Mouse (Mus musculus) limb, embryonic 11.5 days (tissue): ENCODE measurements at regions not wholly inside any gene's neighbourhood (a gene's known extent, or its start where the extent isn't known, plus 50 kb on each side); places are given as distances from the start of the nearest gene placed in this dataset.

Source experiments
- ATAC-seq: fragments of 200-750 bp; cut with Nextera tagmentation; 2 replicates; pipeline ENCODE4 v1.8.0; 2017; ENCODE audit warnings: low read depth; ENCODE audit not compliant: insufficient number of reproducible peaks, low FRiP score, low TSS enrichment
- DNase-seq: peaks from one replicate; pipeline ENCODE4 v3.0.0-alpha.2; 2015; ENCODE audit warnings: low spot score
- H3K27ac ChIP-seq: fragments of 300-500 bp; sonication (generic); replicated peaks from 2 replicates; pipeline ENCODE4 v1.5.1; 2014; ENCODE audit warnings: low read depth, mild to moderate bottlenecking, low read length
- H3K27me3 ChIP-seq: fragments of 300-500 bp; sonication (generic); 2 replicates; pipeline ENCODE4 v1.6.1; 2014; ENCODE audit warnings: mild to moderate bottlenecking, low read length, mixed read lengths; ENCODE audit not compliant: control insufficient read depth, insufficient read depth
- H3K36me3 ChIP-seq: fragments of 300-500 bp; sonication (generic); 2 replicates; pipeline ENCODE4 v1.6.1; 2014; ENCODE audit warnings: mild to moderate bottlenecking, low read length, moderate library complexity, mixed read lengths; ENCODE audit not compliant: control insufficient read depth, insufficient read depth
- H3K4me1 ChIP-seq: fragments of 300-500 bp; sonication (generic); 2 replicates; pipeline ENCODE4 v1.6.1; 2014; ENCODE audit warnings: low read length, mixed read lengths; ENCODE audit not compliant: control insufficient read depth, insufficient read depth
- H3K4me2 ChIP-seq: fragments of 300-500 bp; sonication (generic); 2 replicates; pipeline ENCODE4 v1.6.1; 2014; ENCODE audit warnings: low read depth, mild to moderate bottlenecking, moderate library complexity; ENCODE audit not compliant: severe bottlenecking
- H3K4me3 ChIP-seq: fragments of 300-500 bp; sonication (generic); 2 replicates; pipeline ENCODE4 v1.5.1; 2014; ENCODE audit warnings: low read depth, low read length
- H3K9ac ChIP-seq: fragments of 300-500 bp; sonication (generic); 2 replicates; pipeline ENCODE4 v1.6.1; 2014; ENCODE audit warnings: mild to moderate bottlenecking, low read length
- H3K9me3 ChIP-seq: fragments of 300-500 bp; sonication (generic); 2 replicates; pipeline ENCODE4 v1.6.1; 2016; ENCODE audit warnings: low read length; ENCODE audit not compliant: control insufficient read depth
- WGBS: fragments of 180-500 bp; shearing (Covaris S2); extraction: QIAGEN DNeasy Blood & Tissue Kit; methylation state at CpG from one replicate; pipeline ENCODE4 v1.1.7; 2014; 5-methylcytosine and 5-hydroxymethylcytosine counted together

DNA sequence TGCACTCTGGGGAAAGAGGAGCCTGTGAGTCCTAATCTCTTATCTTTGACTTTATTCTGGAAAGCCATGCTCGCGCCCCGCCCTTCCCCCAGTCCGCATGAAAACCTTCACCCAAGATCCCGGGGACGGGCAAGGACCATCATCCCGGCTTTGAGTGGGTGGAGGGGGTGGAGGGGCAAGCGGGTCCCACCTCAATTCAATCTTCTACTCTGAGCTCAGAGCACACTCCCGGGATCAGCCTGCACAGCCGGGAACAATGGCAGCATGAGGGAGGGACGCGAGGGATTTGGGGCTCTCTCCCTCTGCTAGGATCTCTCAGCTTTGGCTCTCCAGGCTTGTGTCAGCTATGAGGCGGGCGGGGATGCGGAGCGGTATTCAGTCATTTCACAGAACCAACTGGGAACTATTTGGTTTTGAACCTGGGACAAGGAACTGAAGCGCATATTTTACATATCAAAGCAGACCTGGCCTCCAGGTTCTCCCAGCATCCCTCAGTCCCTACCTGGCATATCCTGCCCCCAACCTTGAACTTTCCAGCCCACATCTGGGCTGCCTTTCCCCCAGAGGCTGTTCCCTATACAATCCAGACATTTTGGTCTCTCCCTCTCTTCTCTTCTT, 537.2 kb downstream of the Med13l start:
- Histone ChIP-seq H3K9ac (peak overlapping the region; percentile 3; the same call in 1 of the 2 replicates), H3K4me2 (peak overlapping the region; percentile 27; the same call in 1 of the 2 replicates), H3K27ac (no peak overlapping the region), H3K27me3 (peaks cover 4% of the 10 kb centered on the region; the same call in 1 of the 2 replicates), H3K9me3 (no peaks in the 10 kb centered on the region), H3K36me3 (no peaks in the 10 kb centered on the region), H3K4me1 (0 out of 2 replicates have a peak, but pooled peaks cover 4% of the 10 kb centered on the region), H3K4me3 (no peak overlapping the region)
- WGBS = 4% methylated on average over 17 of the region's 17 CpGs
- DNase-seq = peak; percentile 39
- ATAC-seq = no peak

DNA sequence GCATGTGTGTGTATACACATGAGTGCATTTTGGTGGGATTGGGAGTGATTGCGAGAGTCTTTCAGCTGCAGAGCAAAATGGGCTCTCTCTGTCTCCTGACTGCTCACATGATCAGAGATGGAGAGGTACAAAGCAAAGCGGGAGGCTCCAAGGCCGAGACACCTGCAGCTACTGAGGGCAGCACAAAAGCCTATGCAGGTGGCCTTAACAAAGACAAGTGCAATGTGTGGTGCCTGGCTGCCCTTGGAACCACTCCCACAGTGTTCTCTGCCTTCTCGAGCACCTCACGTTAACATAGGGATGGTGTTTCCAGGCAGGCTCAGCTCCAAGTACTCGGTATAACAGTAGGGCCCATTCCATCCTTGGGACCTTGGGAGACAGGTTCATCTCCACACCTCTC, 539.3 kb downstream of the Med13l start:
- no peak overlapping the region for H3K9ac ChIP-seq
- 0 out of 2 replicates have a peak, but pooled peaks cover 4% of the 10 kb centered on the region for H3K4me1 ChIP-seq
- H3K27me3 ChIP-seq = peaks cover 4% of the 10 kb centered on the region; the same call in 1 of the 2 replicates
- ATAC-seq (no peak), DNase-seq (no peak)
- H3K27ac ChIP-seq = no peak overlapping the region
- H3K9me3 ChIP-seq = no peaks in the 10 kb centered on the region
- H3K4me3 ChIP-seq = no peak overlapping the region
- H3K36me3 ChIP-seq = no peaks in the 10 kb centered on the region
- H3K4me2 ChIP-seq = no peak overlapping the region
- 78% methylated on average over 6 of the region's 6 CpGs for WGBS

DNA sequence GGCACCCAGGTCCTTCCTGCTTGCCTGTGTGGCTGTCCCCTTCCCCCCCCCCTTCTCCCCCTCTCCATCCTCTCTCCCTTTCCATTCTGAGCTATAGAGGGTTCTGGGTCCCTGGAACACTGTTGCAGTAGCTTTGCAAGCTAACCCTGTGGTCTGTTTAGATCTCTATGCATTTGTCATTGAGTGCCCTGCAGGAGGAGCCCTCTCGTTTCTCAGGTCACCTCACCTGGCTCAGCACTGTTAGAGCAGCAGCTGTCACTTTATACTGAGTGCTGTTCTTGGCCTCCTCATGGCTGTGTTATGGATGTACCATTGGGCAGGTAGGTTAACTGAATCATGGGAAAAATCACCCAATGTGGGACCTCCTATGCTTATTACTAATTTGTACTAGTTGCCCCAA, 543.0 kb downstream of the Med13l start:
- Histone ChIP-seq H3K4me2 (no peak overlapping the region), H3K27me3 (no peaks in the 10 kb centered on the region), H3K9ac (no peak overlapping the region), H3K4me1 (no peaks in the 10 kb centered on the region), H3K36me3 (no peaks in the 10 kb centered on the region), H3K4me3 (no peak overlapping the region), H3K27ac (no peak overlapping the region), H3K9me3 (no peaks in the 10 kb centered on the region)
- no peak for DNase-seq
- WGBS = 41% methylated on average over 1 of the region's 1 CpGs
- no peak for ATAC-seq

DNA sequence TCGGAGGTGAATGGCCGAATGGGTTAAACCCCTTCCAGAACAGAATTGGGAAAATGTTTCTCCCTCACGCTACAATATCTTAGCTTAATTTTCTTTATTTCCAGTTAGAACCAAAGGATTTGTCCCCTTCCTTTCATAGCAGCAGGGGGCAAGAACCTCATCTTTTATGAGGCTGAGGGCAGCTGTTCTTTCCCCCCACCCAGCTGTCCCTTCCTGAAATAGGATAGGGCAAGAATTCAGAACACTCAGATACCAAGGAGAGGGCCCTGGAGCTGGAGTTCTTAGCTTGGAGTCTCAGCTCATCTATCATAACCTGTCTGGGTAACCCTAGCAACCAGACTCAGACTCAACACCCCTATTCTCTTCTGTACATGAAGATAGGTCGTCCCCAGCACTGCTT, 547.4 kb downstream of the Med13l start:
- Histone ChIP-seq H3K4me2 (no peak overlapping the region), H3K36me3 (no peaks in the 10 kb centered on the region), H3K4me1 (no peaks in the 10 kb centered on the region), H3K27ac (no peak overlapping the region), H3K4me3 (no peak overlapping the region), H3K27me3 (no peaks in the 10 kb centered on the region), H3K9ac (no peak overlapping the region), H3K9me3 (no peaks in the 10 kb centered on the region)
- WGBS = 83% methylated on average over 4 of the region's 4 CpGs
- DNase-seq (no peak), ATAC-seq (no peak)

DNA sequence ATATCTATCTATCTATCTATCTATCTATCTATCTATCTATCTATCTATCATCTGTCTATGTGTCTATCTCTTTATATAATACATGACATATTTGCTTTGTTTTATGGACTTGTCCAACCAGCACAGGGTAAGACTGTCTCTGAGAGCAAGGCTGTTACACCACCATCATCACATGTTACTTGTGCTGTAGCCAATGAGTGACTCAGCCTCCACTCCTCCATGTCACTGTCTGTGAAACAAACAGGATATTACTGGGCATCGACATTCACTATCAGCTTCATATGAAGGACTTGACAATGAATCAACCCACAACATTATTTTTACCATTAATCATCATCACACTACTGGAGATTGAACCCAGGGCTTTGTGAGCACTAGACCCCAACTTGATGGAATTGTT, 549.0 kb downstream of the Med13l start:
- H3K4me3 ChIP-seq = no peak overlapping the region
- H3K36me3 ChIP-seq = no peaks in the 10 kb centered on the region
- no peak overlapping the region for H3K27ac ChIP-seq
- no peaks in the 10 kb centered on the region for H3K9me3 ChIP-seq
- H3K9ac ChIP-seq = no peak overlapping the region
- DNase-seq (no peak), ATAC-seq (no peak)
- 98% methylated on average over 1 of the region's 1 CpGs for WGBS
- H3K27me3 ChIP-seq = no peaks in the 10 kb centered on the region
- no peak overlapping the region for H3K4me2 ChIP-seq
- H3K4me1 ChIP-seq = no peaks in the 10 kb centered on the region

DNA sequence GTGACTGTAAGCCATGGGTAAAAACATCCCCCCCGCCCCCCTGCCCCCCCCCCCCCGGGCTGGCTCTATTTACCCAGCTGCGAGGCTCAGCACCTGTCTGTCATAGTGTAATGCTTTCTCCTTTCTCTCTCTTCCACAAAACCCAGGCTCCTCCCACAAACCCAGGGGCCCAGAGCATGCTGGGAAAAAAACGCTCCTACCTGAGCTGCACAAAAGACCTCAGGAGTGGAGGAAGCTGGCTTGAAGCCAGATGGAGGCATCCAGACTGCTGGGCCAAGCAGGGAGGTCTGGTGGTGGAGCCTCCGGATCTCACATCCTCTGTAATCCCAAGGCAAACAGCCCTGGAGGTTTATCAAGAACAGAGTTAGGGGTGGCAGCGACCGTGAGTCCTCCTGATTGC, 553.6 kb downstream of the Med13l start:
- ATAC-seq (no peak), DNase-seq (no peak)
- no peak overlapping the region for H3K27ac ChIP-seq
- H3K4me3 ChIP-seq = no peak overlapping the region
- no peak overlapping the region for H3K9ac ChIP-seq
- H3K4me1 ChIP-seq = no peaks in the 10 kb centered on the region
- H3K36me3 ChIP-seq = no peaks in the 10 kb centered on the region
- WGBS = 68% methylated on average over 7 of the region's 7 CpGs
- no peaks in the 10 kb centered on the region for H3K9me3 ChIP-seq
- H3K4me2 ChIP-seq = no peak overlapping the region
- H3K27me3 ChIP-seq = no peaks in the 10 kb centered on the region

DNA sequence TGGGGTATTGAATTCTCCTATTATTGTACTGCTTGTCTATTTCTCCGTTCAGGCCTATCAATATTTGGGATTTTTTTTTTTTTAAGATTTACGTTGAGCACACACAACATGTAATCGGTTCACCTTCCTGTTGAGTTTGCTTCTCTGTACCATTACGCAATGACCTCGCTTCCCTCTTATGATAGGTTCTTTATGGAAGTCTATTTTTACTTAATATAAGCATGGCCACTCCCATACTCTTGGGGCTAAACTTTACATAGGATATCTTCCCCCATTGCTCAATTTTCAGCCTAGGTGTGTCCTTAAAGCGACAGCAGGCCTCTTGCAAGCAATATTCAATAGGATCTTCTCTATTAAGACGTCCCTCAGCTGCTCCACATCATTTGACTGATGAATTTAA, 544.7 kb upstream of the Tbx3 start:
- DNase-seq (no peak), ATAC-seq (no peak)
- Histone ChIP-seq H3K9ac (no peak overlapping the region), H3K27ac (no peak overlapping the region), H3K9me3 (no peaks in the 10 kb centered on the region), H3K4me2 (no peak overlapping the region), H3K4me3 (no peak overlapping the region), H3K4me1 (no peaks in the 10 kb centered on the region), H3K27me3 (0 out of 2 replicates have a peak, but pooled peaks cover 3% of the 10 kb centered on the region), H3K36me3 (no peaks in the 10 kb centered on the region)
- 90% methylated on average over 7 of the region's 7 CpGs for WGBS

DNA sequence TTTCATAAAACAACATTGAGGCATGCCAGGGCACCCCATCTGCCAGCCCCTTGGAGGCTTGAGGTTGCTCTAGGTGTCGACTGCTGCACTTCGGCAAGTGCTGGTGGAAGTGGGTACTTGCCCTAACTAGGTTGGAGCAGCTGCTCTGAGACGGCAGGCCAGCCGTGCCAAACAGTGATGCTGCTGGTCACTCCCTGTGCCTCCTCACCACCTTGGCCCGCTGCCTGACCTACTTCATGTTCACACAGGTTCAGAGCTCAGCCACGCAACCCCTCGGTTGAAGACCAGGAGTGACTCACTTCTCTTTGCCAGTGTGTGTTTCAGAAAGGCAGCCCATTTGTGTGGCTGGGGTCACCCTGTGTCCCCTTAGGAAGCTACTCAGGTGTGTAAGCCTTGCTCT, 540.3 kb upstream of the Tbx3 start:
- DNase-seq = no peak
- no peak overlapping the region for H3K27ac ChIP-seq
- H3K9ac ChIP-seq = no peak overlapping the region
- ATAC-seq = no peak
- peaks cover 8% of the 10 kb centered on the region; the same call in 1 of the 2 replicates for H3K4me1 ChIP-seq
- H3K4me2 ChIP-seq = no peak overlapping the region
- no peaks in the 10 kb centered on the region for H3K36me3 ChIP-seq
- no peak overlapping the region for H3K4me3 ChIP-seq
- peaks cover 11% of the 10 kb centered on the region; the same call in 1 of the 2 replicates for H3K27me3 ChIP-seq
- WGBS = 86% methylated on average over 7 of the region's 7 CpGs
- no peaks in the 10 kb centered on the region for H3K9me3 ChIP-seq

DNA sequence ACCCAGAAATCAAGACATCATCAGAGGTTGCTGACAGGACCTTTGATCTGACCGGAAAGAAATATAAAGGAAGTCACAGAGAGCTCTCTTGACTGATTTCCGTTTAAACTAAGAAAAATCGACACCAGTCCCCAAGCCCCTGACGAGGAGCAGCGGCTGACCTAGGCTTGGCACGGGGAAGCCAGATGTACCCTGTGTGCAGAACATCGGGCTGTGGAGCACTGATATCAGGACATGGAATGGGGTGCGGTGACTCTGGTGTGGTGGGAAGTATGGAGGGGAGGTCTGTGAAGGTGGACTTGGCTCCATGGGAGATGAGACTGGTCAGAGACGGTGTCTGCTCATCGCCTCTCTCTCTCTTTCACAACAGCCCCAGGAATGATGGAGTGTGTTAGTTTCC, 539.0 kb upstream of the Tbx3 start:
- 42% methylated on average over 10 of the region's 10 CpGs for WGBS
- DNase-seq = no peak
- peaks cover 11% of the 10 kb centered on the region; the same call in 1 of the 2 replicates for H3K27me3 ChIP-seq

More for the DNA sequence above, 539.0 kb upstream of the Tbx3 start:
- Histone ChIP-seq H3K9ac (no peak overlapping the region), H3K4me1 (peaks cover 11% of the 10 kb centered on the region; the same call in 1 of the 2 replicates), H3K36me3 (no peaks in the 10 kb centered on the region), H3K27ac (no peak overlapping the region), H3K9me3 (no peaks in the 10 kb centered on the region), H3K4me3 (no peak overlapping the region), H3K4me2 (no peak overlapping the region)
- ATAC-seq = no peak
